Mouse (Mus musculus): Measurements from ENCODE around the gene Rnls. TPM values are rescaled to one million over a fixed set of nuclear protein-coding genes. Genes with fewer than 3 reads are reported as not detected.

The Rnls gene
- polyA plus RNA-seq, 1 experiment = 1.8 TPM

Other genes starting within 250 kb of the Rnls start
- gene Lipo4, start 125.5 kb upstream of the Rnls start, polyA plus RNA-seq (2012; rRNA removed) = not detected in 2 replicates
- not detected in 2 replicates for gene Gm8978, start 233.0 kb upstream of the Rnls start, polyA plus RNA-seq (2012; rRNA removed)

Data from large intestine, adult 2 months (tissue).